Mouse (Mus musculus): ENCODE results near the gene Lmnb2. TPM values are rescaled to one million over a fixed set of nuclear protein-coding genes. Genes with fewer than 3 reads are reported as not detected.
A peak's percentile ranks its signal among the peaks of the same experiment; 100 is the strongest.

The Lmnb2 gene
- polyA plus RNA-seq, 1 experiment from 2014 or later, result 48.9 TPM

- Histone ChIP-seq H3K9me3 (no peaks in the 10 kb centered on the region), H3K4me2 (no peak overlapping the region), H3K4me1 (no peaks in the 10 kb centered on the region), H3K27me3 (replicated peaks) (no peaks in the 10 kb centered on the region; the same call in 1 of the 2 replicates), H3K27ac (no peak overlapping the region), H3K9ac (no peak overlapping the region), H3K4me3 (no peak overlapping the region), H3K36me3 (replicated peaks) (no peaks in the 10 kb centered on the region)
- no peak for ATAC-seq (replicated peaks)
- 17% methylated on average over 3 of the region's 3 CpGs for WGBS
Measured at GRCm38 (mm10) chr10:80876594-80876993, 41.5 kb downstream of the Lmnb2 start.

- H3K9ac ChIP-seq, result no peak overlapping the region
- H3K4me3 ChIP-seq, result no peak overlapping the region
- no peak overlapping the region for H3K27ac ChIP-seq
- no peaks in the 10 kb centered on the region for H3K36me3 ChIP-seq (replicated peaks)
- 28% methylated on average over 5 of the region's 5 CpGs for WGBS
- no peaks in the 10 kb centered on the region for H3K4me1 ChIP-seq
- ATAC-seq (replicated peaks), result no peak
- no peaks in the 10 kb centered on the region for H3K9me3 ChIP-seq
- no peak overlapping the region for H3K4me2 ChIP-seq
- no peaks in the 10 kb centered on the region; the same call in 1 of the 2 replicates for H3K27me3 ChIP-seq (replicated peaks)
Measured at GRCm38 (mm10) chr10:80876028-80876427, 42.0 kb downstream of the Lmnb2 start.

GRCm38 (mm10) chr10:80874035-80874434, 44.0 kb downstream of the Lmnb2 start:
- no peak overlapping the region for H3K4me2 ChIP-seq
- H3K9me3 ChIP-seq, result no peaks in the 10 kb centered on the region
- no peaks in the 10 kb centered on the region for H3K4me1 ChIP-seq
- no peak overlapping the region for H3K4me3 ChIP-seq
- WGBS, result 79% methylated on average over 9 of the region's 9 CpGs
- H3K27me3 ChIP-seq (replicated peaks), result no peaks in the 10 kb centered on the region; the same call in 1 of the 2 replicates
- no peaks in the 10 kb centered on the region for H3K36me3 ChIP-seq (replicated peaks)
- H3K27ac ChIP-seq, result no peak overlapping the region
- H3K9ac ChIP-seq, result no peak overlapping the region
- ATAC-seq (replicated peaks), result no peak

GRCm38 (mm10) chr10:80871581-80871980, 46.5 kb downstream of the Lmnb2 start, which contains the start of gene Tmprss9:
Tmprss9 (plus strand) TSS chr10:80871848.
- H3K36me3 ChIP-seq (replicated peaks), result peaks cover 4% of the 10 kb centered on the region; the same call in 1 of the 2 replicates
- no peak for ATAC-seq (replicated peaks)
- WGBS, result 30% methylated on average over 9 of the region's 9 CpGs
- no peaks in the 10 kb centered on the region for H3K27me3 ChIP-seq (replicated peaks)
- no peak within 1 kb of the TSS for H3K4me3 ChIP-seq
- no peaks in the 10 kb centered on the region for H3K4me1 ChIP-seq
- no peak within 1 kb of the TSS for H3K27ac ChIP-seq
- no peaks in the 10 kb centered on the region for H3K9me3 ChIP-seq
- H3K4me2 ChIP-seq, result no peak within 1 kb of the TSS
- no peak within 1 kb of the TSS for H3K9ac ChIP-seq

GRCm38 (mm10) chr10:80870993-80871392, 47.1 kb downstream of the Lmnb2 start:
- H3K27me3 ChIP-seq (replicated peaks), result no peaks in the 10 kb centered on the region
- no peaks in the 10 kb centered on the region for H3K9me3 ChIP-seq
- H3K36me3 ChIP-seq (replicated peaks), result peaks cover 4% of the 10 kb centered on the region; the same call in 1 of the 2 replicates
- 79% methylated on average over 3 of the region's 6 CpGs for WGBS
- H3K4me3 ChIP-seq, result no peak overlapping the region
- H3K27ac ChIP-seq, result no peak overlapping the region
- no peaks in the 10 kb centered on the region for H3K4me1 ChIP-seq
- H3K4me2 ChIP-seq, result no peak overlapping the region
- no peak for ATAC-seq (replicated peaks)
- H3K9ac ChIP-seq, result no peak overlapping the region

GRCm38 (mm10) chr10:80864446-80864845, 53.6 kb downstream of the Lmnb2 start:
- no peak overlapping the region for H3K27ac ChIP-seq
- H3K4me1 ChIP-seq, result no peaks in the 10 kb centered on the region
- ATAC-seq (replicated peaks), result no peak
- H3K36me3 ChIP-seq (replicated peaks), result peaks cover 23% of the 10 kb centered on the region; the same call in 1 of the 2 replicates
- no peak overlapping the region for H3K4me3 ChIP-seq
- H3K9ac ChIP-seq, result no peak overlapping the region
- WGBS, result 83% methylated on average over 16 of the region's 16 CpGs
- no peaks in the 10 kb centered on the region for H3K27me3 ChIP-seq (replicated peaks)
- no peak overlapping the region for H3K4me2 ChIP-seq
- no peaks in the 10 kb centered on the region for H3K9me3 ChIP-seq

- 94% methylated on average over 5 of the region's 5 CpGs for WGBS
- no peak overlapping the region for H3K4me2 ChIP-seq
- no peaks in the 10 kb centered on the region for H3K27me3 ChIP-seq (replicated peaks)
- H3K36me3 ChIP-seq (replicated peaks), result peaks cover 19% of the 10 kb centered on the region; the same call in 1 of the 2 replicates
- ATAC-seq (replicated peaks), result no peak
- H3K27ac ChIP-seq, result no peak overlapping the region
- H3K4me1 ChIP-seq, result peaks cover 7% of the 10 kb centered on the region
- H3K4me3 ChIP-seq, result no peak overlapping the region
- H3K9me3 ChIP-seq, result no peaks in the 10 kb centered on the region
- no peak overlapping the region for H3K9ac ChIP-seq
Measured at GRCm38 (mm10) chr10:80862305-80862704, 55.7 kb downstream of the Lmnb2 start.

GRCm38 (mm10) chr10:80858350-80858935, 59.6 kb downstream of the Lmnb2 start:
- no peak for ATAC-seq (replicated peaks)
- Histone ChIP-seq H3K36me3 (replicated peaks) (peaks cover 7% of the 10 kb centered on the region; the same call in 1 of the 2 replicates), H3K9ac (no peak overlapping the region), H3K4me1 (peaks cover 38% of the 10 kb centered on the region), H3K9me3 (no peaks in the 10 kb centered on the region), H3K4me2 (no peak overlapping the region), H3K27ac (no peak overlapping the region), H3K4me3 (no peak overlapping the region), H3K27me3 (replicated peaks) (no peaks in the 10 kb centered on the region)
- 89% methylated on average over 7 of the region's 7 CpGs for WGBS

GRCm38 (mm10) chr10:80857848-80858247, 60.2 kb downstream of the Lmnb2 start:
- WGBS, result 59% methylated on average over 3 of the region's 3 CpGs
- H3K4me1 ChIP-seq, result peaks cover 41% of the 10 kb centered on the region
- no peak overlapping the region; the same call in 1 of the 2 replicates for H3K4me2 ChIP-seq
- ATAC-seq (replicated peaks), result no peak
- H3K27ac ChIP-seq, result no peak overlapping the region
- no peaks in the 10 kb centered on the region for H3K9me3 ChIP-seq
- no peak overlapping the region for H3K4me3 ChIP-seq
- H3K9ac ChIP-seq, result no peak overlapping the region
- H3K27me3 ChIP-seq (replicated peaks), result no peaks in the 10 kb centered on the region
- peaks cover 7% of the 10 kb centered on the region; the same call in 1 of the 2 replicates for H3K36me3 ChIP-seq (replicated peaks)

- Histone ChIP-seq H3K27me3 (replicated peaks) (no peaks in the 10 kb centered on the region), H3K4me2 (no peak overlapping the region; the same call in 1 of the 2 replicates), H3K4me3 (no peak overlapping the region), H3K4me1 (peaks cover 41% of the 10 kb centered on the region), H3K36me3 (replicated peaks) (peaks cover 5% of the 10 kb centered on the region), H3K27ac (no peak overlapping the region), H3K9ac (no peak overlapping the region), H3K9me3 (no peaks in the 10 kb centered on the region)
- ATAC-seq (replicated peaks), result no peak
- 42% methylated on average over 8 of the region's 8 CpGs for WGBS
Measured at GRCm38 (mm10) chr10:80857386-80857785, 60.7 kb downstream of the Lmnb2 start.

GRCm38 (mm10) chr10:80856908-80857307, 61.1 kb downstream of the Lmnb2 start:
- H3K27ac ChIP-seq, result no peak overlapping the region
- no peak for ATAC-seq (replicated peaks)
- H3K36me3 ChIP-seq (replicated peaks), result peaks cover 7% of the 10 kb centered on the region
- no peak overlapping the region for H3K9ac ChIP-seq
- H3K4me3 ChIP-seq, result 0 out of 2 replicates have a peak overlapping the region, but pooled peaks have one; percentile 2
- no peaks in the 10 kb centered on the region for H3K27me3 ChIP-seq (replicated peaks)
- 85% methylated on average over 5 of the region's 5 CpGs for WGBS
- H3K9me3 ChIP-seq, result no peaks in the 10 kb centered on the region
- H3K4me1 ChIP-seq, result peaks cover 41% of the 10 kb centered on the region
- peak overlapping the region; percentile 86; the same call in 1 of the 2 replicates for H3K4me2 ChIP-seq

- WGBS, result 65% methylated on average over 3 of the region's 3 CpGs
- no peaks in the 10 kb centered on the region for H3K27me3 ChIP-seq (replicated peaks)
- no peak overlapping the region for H3K27ac ChIP-seq
- H3K9me3 ChIP-seq, result no peaks in the 10 kb centered on the region
- H3K4me3 ChIP-seq, result peak overlapping the region; percentile 82
- ATAC-seq (replicated peaks), result no peak
- H3K36me3 ChIP-seq (replicated peaks), result peaks cover 12% of the 10 kb centered on the region
- H3K4me1 ChIP-seq, result peaks cover 41% of the 10 kb centered on the region
- H3K4me2 ChIP-seq, result peak overlapping the region; percentile 86
- peak overlapping the region; percentile 91; the same call in 1 of the 2 replicates for H3K9ac ChIP-seq
Measured at GRCm38 (mm10) chr10:80856267-80856666, 61.8 kb downstream of the Lmnb2 start.

- Histone ChIP-seq H3K27ac (no peak overlapping the region), H3K36me3 (replicated peaks) (peaks cover 12% of the 10 kb centered on the region), H3K27me3 (replicated peaks) (no peaks in the 10 kb centered on the region), H3K4me2 (peak overlapping the region; percentile 86), H3K4me1 (peaks cover 41% of the 10 kb centered on the region), H3K9me3 (no peaks in the 10 kb centered on the region), H3K9ac (peak overlapping the region; percentile 91), H3K4me3 (peak overlapping the region; percentile 82)
- ATAC-seq (replicated peaks), result peak; percentile 10; the same call in 1 of the 2 replicates
- 27% methylated on average over 11 of the region's 11 CpGs for WGBS
Measured at GRCm38 (mm10) chr10:80855749-80856073, 62.3 kb downstream of the Lmnb2 start.

Measured in midbrain, embryonic 15.5 days (tissue).